Mouse (Mus musculus) forebrain, embryonic 16.5 days (tissue): ENCODE results near the gene Arsb. TPM values are rescaled to one million over a fixed set of nuclear protein-coding genes. Genes with fewer than 3 reads are reported as not detected.

ENCODE experiments used
- ATAC-seq: fragments of 200-750 bp; cut with Nextera tagmentation; 2 replicates; pipeline ENCODE4 v1.8.0; 2017; ENCODE audit warnings: mild to moderate bottlenecking, moderate library complexity
- H3K27ac ChIP-seq: fragments of 300-500 bp; sonication (generic); 2 replicates; pipeline ENCODE4 v1.5.1; 2014; ENCODE audit warnings: low read length, control low read depth
- H3K27me3 ChIP-seq: fragments of 300-500 bp; sonication (generic); replicated peaks from 2 replicates; pipeline ENCODE4 v1.6.1; 2014; ENCODE audit warnings: low read length; ENCODE audit not compliant: control insufficient read depth, insufficient read depth
- H3K36me3 ChIP-seq: fragments of 300-500 bp; sonication (generic); 2 replicates; pipeline ENCODE4 v1.6.1; 2014; ENCODE audit not compliant: control insufficient read depth, insufficient read depth
- H3K4me1 ChIP-seq: fragments of 300-500 bp; sonication (generic); replicated peaks from 2 replicates; pipeline ENCODE4 v1.6.1; 2014; ENCODE audit warnings: low read length; ENCODE audit not compliant: control insufficient read depth, insufficient read depth
- H3K4me2 ChIP-seq: fragments of 300-500 bp; sonication (generic); 2 replicates; pipeline ENCODE4 v1.6.1; 2014; ENCODE audit warnings: mild to moderate bottlenecking, low read length, control low read depth
- H3K4me3 ChIP-seq: fragments of 300-500 bp; sonication (generic); replicated peaks from 2 replicates; pipeline ENCODE4 v1.5.1; 2014; ENCODE audit warnings: mild to moderate bottlenecking, low read length, control low read depth
- H3K9ac ChIP-seq: fragments of 300-500 bp; sonication (generic); replicated peaks from 2 replicates; pipeline ENCODE4 v1.6.1; 2014; ENCODE audit warnings: low read depth, low read length, control low read depth
- H3K9me3 ChIP-seq: fragments of 300-500 bp; sonication (generic); 2 replicates; pipeline ENCODE4 v1.6.1; 2016; ENCODE audit warnings: low read length; ENCODE audit not compliant: control insufficient read depth
- WGBS: fragments of 180-500 bp; shearing (Covaris S2); extraction: QIAGEN DNeasy Blood & Tissue Kit; methylation state at CpG from one replicate; pipeline ENCODE4 v1.1.7; 2014; 5-methylcytosine and 5-hydroxymethylcytosine counted together
- polyA plus RNA-seq: library from polyadenylated mRNA; unstranded; fragments of >200 nt; fragmentation: Nextera tagmentation; extraction: Ambion mirVana; gene quantifications from 2 replicates; pipeline ENCODE4 v1.2.1, GENCODE M21; 2015

The Arsb gene
- polyA plus RNA-seq, 1 experiment from 2014 or later: 9.7 TPM

DNA sequence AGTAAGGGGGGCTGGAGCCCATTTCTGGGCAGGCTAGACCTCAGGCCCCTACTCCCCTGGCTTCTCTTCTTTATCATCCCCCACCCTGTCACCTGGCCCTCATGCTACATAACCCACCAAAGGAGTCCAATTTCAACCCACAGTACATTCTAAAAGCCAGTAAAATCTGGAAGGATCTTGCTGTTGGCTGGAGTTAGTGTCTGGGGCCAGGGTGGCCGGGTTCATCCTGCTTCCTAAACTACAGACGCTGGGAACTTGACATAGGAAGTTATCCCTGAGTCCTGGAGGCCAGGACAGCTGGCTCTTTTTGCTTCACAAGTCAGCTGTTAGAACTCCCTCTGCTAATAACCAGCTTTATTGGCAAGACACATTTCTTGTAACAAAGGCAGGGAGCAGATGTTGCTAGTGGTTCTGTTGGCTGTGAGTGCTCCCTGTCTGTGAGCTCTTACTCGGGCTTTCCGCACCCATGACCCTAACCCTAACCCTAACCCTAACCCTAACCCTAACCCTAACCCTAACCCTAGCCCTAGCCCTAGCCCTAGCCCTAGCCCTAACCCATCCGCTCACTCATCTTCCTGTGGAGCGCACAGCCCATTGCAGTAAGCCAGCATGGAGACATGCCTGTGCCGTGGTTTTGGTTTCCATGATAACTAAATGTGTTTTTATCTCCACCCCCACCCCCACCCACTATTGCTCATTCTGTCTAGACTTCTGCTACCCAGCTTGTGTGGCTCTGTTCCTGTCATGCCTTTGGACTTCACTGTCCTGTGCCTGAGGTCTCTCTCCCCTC lies 169.5 kb downstream of the Arsb start:
- H3K27me3 ChIP-seq: no peaks in the 10 kb centered on the region
- H3K9ac ChIP-seq: no peak overlapping the region
- no peaks in the 10 kb centered on the region for H3K36me3 ChIP-seq
- peaks cover 7% of the 10 kb centered on the region for H3K4me1 ChIP-seq
- 0 out of 2 replicates have a peak, but pooled peaks have one; percentile 10 for ATAC-seq
- WGBS: 76% methylated on average over 7 of the region's 7 CpGs
- H3K9me3 ChIP-seq: no peaks in the 10 kb centered on the region
- no peak overlapping the region for H3K27ac ChIP-seq
- H3K4me2 ChIP-seq: no peak overlapping the region
- no peak overlapping the region for H3K4me3 ChIP-seq

DNA sequence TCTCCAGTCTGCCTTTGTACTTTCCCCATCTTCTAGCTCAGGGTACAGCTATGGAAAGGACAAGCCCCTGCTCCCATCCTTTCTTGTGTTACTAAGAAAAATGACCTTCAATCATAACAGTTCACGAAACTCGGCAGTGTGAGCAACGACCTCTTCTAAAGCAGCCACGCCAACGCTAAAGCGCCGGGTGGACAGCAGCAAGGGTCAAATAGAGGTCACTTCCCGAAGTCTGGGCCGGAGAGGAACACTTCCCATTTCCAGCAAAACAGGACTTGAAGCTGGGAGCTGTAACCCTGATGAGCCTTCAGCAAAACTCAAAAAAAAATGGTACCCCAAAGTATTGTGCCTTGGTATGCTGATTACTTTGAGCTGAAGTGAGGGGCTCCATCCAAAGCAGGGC lies 179.6 kb downstream of the Arsb start:
- Histone ChIP-seq H3K9ac (no peak overlapping the region), H3K27ac (no peak overlapping the region), H3K9me3 (no peaks in the 10 kb centered on the region), H3K27me3 (no peaks in the 10 kb centered on the region), H3K4me2 (no peak overlapping the region), H3K36me3 (no peaks in the 10 kb centered on the region), H3K4me3 (no peak overlapping the region), H3K4me1 (no peaks in the 10 kb centered on the region)
- 78% methylated on average over 9 of the region's 9 CpGs for WGBS
- ATAC-seq: no peak

DNA sequence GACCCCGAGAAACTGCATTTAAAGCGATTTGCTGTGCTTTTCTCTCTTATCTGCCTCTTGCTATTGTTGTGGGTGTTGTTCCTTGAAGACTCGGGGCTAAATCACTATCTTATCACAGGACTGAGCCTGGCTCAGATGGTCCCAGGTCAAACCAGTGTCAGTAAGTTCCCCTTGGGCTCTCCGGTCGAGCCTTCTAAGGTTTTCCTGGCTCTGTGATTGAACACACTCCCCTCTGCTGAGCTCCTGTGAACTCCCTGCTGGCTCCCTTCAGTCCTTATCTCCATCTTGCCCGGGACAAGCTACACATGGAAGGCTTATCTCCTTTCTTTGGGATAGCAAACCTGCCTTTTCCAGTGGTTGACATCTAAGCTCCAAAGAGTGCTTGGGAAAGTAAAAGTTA lies 180.1 kb downstream of the Arsb start:
- Histone ChIP-seq H3K4me2 (no peak overlapping the region), H3K9ac (no peak overlapping the region), H3K27me3 (no peaks in the 10 kb centered on the region), H3K36me3 (no peaks in the 10 kb centered on the region), H3K4me1 (no peaks in the 10 kb centered on the region), H3K4me3 (no peak overlapping the region), H3K27ac (no peak overlapping the region), H3K9me3 (no peaks in the 10 kb centered on the region)
- WGBS: 71% methylated on average over 6 of the region's 6 CpGs
- no peak for ATAC-seq

DNA sequence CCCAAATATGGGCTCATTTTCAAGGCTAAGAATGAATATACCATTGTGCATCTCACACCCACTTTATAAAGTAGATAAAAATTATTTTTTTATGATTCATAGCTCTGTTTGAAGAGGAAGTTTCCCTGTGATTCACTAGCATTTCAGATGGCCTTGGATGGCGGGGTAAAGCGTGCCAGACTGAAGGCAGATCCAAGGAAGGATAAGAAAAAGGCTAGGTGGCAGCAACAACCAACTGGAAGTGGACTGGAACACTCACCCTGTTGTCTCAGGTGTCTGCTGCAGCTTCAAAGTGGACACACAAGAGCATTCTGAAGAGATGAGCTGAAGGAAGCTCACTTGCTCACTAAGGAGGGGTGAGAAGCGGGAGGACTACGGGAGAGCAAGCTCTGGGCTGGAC lies 181.0 kb downstream of the Arsb start:
- no peaks in the 10 kb centered on the region for H3K4me1 ChIP-seq
- H3K27ac ChIP-seq: no peak overlapping the region
- no peak overlapping the region for H3K4me3 ChIP-seq
- no peak for ATAC-seq
- no peak overlapping the region for H3K4me2 ChIP-seq
- no peaks in the 10 kb centered on the region for H3K36me3 ChIP-seq
- H3K27me3 ChIP-seq: no peaks in the 10 kb centered on the region
- no peak overlapping the region for H3K9ac ChIP-seq
- H3K9me3 ChIP-seq: no peaks in the 10 kb centered on the region
- WGBS: 91% methylated on average over 4 of the region's 4 CpGs

DNA sequence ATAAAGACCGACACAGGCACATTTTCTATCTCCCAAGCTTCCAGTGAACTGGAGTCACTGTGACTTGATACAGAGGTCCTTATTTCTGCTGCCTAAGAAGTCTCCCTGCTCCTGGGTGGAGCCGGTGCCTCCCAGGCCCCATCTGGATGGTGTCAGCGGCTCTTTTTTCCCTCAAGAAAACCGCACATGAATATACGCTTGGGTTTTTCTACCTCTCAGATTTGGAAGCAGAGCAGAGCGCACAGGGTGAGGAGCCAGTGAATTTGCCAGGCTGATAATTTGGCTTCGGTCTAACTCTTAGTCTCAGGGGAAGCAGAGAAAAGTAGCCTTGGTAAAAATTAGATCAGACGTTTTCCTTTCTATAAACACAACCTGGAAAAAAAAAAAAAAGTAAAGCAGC lies 186.5 kb downstream of the Arsb start:
- H3K4me1 ChIP-seq: no peaks in the 10 kb centered on the region
- no peaks in the 10 kb centered on the region for H3K9me3 ChIP-seq
- H3K27me3 ChIP-seq: no peaks in the 10 kb centered on the region
- ATAC-seq: no peak
- no peaks in the 10 kb centered on the region for H3K36me3 ChIP-seq
- no peak overlapping the region for H3K4me2 ChIP-seq
- H3K4me3 ChIP-seq: no peak overlapping the region
- 92% methylated on average over 8 of the region's 8 CpGs for WGBS
- H3K27ac ChIP-seq: no peak overlapping the region
- no peak overlapping the region for H3K9ac ChIP-seq

DNA sequence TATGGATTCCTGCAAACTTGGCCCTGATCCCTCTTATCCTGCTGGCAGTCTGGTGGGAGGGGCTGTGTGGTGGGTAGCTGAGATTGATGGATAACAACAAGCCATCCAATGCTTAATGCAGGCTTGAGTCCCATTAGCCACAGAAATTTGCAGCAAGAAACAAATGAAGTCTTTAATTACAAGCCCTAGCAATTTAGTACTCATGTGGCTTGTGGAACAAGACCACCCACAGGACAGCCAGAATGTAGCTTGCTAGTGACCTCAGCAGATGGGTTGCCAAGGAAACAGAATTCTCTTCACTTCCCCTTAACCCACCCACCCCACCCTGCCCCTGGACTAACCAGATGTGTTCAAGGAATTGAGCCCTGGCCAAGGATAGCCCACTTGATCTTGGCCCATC lies 194.8 kb downstream of the Arsb start:
- Histone ChIP-seq H3K4me2 (no peak overlapping the region), H3K4me1 (peaks cover 16% of the 10 kb centered on the region), H3K27ac (no peak overlapping the region; the same call in 1 of the 2 replicates), H3K9ac (no peak overlapping the region), H3K27me3 (no peaks in the 10 kb centered on the region), H3K9me3 (no peaks in the 10 kb centered on the region), H3K36me3 (no peaks in the 10 kb centered on the region), H3K4me3 (no peak overlapping the region)
- peak; percentile 84 for ATAC-seq

DNA sequence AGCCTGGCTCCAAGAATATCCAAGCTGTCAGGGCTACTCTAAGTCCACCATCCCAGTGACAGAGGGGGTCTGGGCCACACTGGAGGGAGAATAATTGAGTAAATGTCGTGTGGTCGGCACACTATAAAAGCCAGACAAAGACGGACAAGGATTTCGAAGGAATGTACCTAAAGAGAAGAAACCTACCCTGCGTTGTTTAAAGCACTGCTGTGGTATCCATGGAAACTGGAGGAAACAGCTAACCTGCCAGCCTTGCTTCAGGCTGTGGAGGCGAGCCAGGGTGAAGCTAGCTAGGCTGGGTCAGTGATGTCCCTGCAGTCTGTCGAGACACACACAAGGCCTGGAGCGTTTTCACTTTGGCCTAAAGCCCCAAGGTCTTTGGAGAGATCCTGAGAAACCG lies 195.7 kb downstream of the Arsb start:
- WGBS: 22% methylated on average over 9 of the region's 9 CpGs
- Histone ChIP-seq H3K36me3 (no peaks in the 10 kb centered on the region), H3K4me2 (no peak overlapping the region), H3K9me3 (no peaks in the 10 kb centered on the region), H3K27me3 (no peaks in the 10 kb centered on the region), H3K4me1 (peaks cover 16% of the 10 kb centered on the region), H3K27ac (no peak overlapping the region), H3K4me3 (no peak overlapping the region), H3K9ac (no peak overlapping the region)
- ATAC-seq: peak; percentile 81

DNA sequence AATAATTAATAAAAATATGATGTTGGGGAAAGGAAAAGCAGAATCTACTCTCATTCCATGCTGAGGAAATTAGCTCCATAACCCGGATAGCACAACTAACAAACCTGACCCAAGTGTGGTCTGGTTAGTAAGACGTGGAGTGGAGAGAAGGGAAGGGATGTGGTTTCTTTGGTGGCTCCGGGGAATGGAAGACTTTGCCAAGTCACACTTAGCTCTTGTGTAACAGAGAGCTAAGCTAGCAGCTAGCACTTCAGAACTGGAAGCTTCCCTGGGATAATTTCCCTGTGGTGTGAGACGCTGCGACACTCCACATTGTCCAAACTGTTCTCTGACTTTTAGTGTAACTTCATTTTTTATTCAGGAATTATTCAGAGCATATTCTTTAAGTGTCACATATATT lies 198.7 kb downstream of the Arsb start:
- Histone ChIP-seq H3K4me3 (no peak overlapping the region), H3K27me3 (no peaks in the 10 kb centered on the region), H3K9ac (no peak overlapping the region), H3K36me3 (no peaks in the 10 kb centered on the region), H3K27ac (no peak overlapping the region), H3K4me2 (no peak overlapping the region), H3K9me3 (no peaks in the 10 kb centered on the region), H3K4me1 (peaks cover 16% of the 10 kb centered on the region)
- no peak for ATAC-seq
- WGBS: 96% methylated on average over 5 of the region's 5 CpGs

DNA sequence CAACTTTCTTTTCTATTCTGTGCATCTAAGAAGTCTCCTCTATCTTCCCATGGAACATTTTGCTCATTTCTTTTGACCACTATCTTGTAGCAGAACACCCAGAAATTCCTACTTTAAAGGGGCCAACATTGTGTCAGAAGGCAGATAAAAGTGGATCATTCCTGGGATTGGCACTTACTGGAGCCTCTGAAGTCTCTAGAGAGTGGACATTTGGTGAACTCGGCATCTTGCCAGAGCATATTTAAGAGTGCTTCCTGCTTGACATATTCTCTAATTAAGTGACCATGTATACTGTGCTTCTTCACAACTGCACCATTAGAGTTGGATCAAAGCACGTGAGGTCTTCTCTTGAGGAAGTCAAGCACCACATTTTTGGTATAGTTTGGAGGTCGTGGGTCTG lies 201.0 kb downstream of the Arsb start:
- no peak overlapping the region for H3K4me2 ChIP-seq
- no peaks in the 10 kb centered on the region for H3K9me3 ChIP-seq
- no peak overlapping the region for H3K27ac ChIP-seq
- ATAC-seq: no peak
- no peaks in the 10 kb centered on the region for H3K36me3 ChIP-seq
- no peak overlapping the region for H3K4me3 ChIP-seq
- H3K4me1 ChIP-seq: peaks cover 2% of the 10 kb centered on the region
- no peaks in the 10 kb centered on the region for H3K27me3 ChIP-seq
- WGBS: 76% methylated on average over 3 of the region's 3 CpGs
- H3K9ac ChIP-seq: no peak overlapping the region

DNA sequence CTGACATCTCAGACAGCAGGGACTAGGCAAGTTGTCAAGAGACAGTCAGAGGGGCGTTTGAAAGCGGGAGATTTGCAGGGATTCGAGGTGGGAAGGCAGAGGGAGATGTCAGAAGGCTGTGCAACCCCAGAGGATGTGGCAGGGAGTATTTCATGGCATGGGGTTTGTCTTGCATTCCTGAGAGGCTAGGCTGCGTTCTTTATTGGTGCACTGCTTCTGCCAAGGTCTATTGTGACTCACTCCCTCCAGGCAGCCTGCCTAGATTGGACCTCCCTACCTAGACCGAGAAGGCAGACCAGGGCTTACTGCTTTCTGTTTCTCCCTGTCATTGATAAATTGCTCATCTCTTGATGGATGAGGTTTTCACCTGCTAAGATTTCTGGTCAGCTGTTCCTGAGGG lies 204.2 kb downstream of the Arsb start:
- WGBS: 79% methylated on average over 5 of the region's 5 CpGs
- H3K4me1 ChIP-seq: no peaks in the 10 kb centered on the region
- no peak overlapping the region for H3K27ac ChIP-seq
- H3K36me3 ChIP-seq: no peaks in the 10 kb centered on the region
- H3K4me2 ChIP-seq: no peak overlapping the region
- H3K27me3 ChIP-seq: no peaks in the 10 kb centered on the region
- H3K9me3 ChIP-seq: no peaks in the 10 kb centered on the region
- no peak for ATAC-seq
- no peak overlapping the region for H3K4me3 ChIP-seq
- no peak overlapping the region for H3K9ac ChIP-seq
